Mouse (Mus musculus) layer of hippocampus, adult 11-12 months (tissue): ENCODE results near the gene Apol9b.

ENCODE experiments used
- DNase-seq: peaks from one replicate; pipeline ENCODE4 v3.0.0; 2022; ENCODE audit warnings: low spot score

Gene Apol9b

DNA sequence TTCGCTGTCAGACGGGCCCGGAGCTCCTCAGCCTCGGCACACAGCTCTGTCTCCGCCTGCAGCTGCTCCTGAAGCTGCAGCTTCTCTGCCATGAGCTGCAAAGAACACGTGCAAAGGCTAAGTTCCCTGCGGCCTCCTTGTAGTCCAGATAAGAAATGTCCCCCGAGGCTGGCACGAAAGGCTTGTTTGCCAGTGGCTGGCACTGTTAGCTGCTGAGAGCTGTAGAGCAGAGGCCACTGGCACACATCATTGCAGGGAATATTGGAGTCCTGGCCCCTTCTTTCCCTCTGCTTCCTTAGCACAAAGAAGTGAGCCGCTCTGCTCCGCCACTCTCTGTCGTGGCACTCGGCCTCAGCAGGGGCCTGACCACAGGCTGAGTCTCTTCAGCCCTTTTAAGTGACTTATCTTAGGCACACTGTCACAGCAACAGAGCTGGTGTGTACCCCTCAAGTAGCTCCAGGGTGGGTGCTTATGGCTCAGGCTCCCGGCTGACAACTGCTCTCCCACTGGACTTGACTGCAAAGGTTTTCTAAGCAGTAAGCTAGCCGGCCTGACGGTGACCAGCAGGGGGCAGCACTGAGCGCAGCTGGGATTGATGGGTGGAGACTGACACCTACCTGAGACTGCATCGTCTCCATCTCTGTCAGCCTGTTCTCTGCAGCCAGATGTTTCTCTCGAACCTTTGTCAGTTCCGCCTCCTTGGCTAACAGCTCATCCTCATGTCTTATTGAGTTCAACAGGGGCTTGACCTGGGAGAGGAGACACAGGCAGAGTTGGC lies 46.5 kb downstream of the Apol9b start:
- peak; percentile 81 for DNase-seq

- DNase-seq, result no peak
Observed at GRCm38 (mm10) chr15:77782449-77783014, 53.7 kb downstream of the Apol9b start.

DNA sequence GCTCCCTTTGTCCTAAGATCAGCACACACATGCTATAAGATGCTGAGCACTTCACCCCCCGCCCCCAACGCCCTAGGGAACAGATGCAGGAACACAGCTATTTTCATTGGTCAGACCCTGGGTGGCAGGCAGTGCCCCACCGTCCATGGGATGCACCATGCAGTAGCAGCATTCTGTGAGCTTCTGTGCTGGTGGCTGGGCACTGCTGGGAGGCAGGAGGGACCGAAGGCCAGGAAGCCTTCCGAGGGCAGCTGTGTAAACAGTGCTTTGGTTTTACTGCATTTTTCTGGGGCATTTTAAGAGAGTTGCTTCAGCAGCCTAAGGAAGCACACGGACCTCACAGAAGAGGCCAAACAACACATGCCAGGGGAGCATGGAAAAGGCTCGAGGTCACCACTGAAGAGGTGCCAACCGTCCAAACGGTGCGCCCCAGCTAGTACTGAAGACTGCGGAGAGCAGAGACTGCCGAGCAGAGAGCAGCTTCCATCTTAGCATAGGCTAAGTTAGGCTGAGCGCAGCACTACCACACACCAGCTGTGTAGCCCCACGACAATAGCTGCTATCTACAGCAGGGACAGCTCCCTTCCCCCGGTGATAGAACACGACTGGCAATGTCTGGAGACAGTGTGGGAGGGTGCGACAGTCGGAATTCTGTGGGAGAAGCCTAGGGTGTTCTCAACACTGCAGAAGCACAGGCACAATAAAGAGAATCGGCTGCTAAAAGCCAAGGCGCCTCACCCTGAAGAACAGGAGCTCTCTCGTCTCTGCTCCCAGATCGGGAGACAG lies 55.4 kb downstream of the Apol9b start:
- DNase-seq, result peak; percentile 75

GRCm38 (mm10) chr15:77785807-77786206 lies 57.0 kb downstream of the Apol9b start:
- no peak for DNase-seq
